Mouse (Mus musculus): Measurements from ENCODE around the gene 9930104L06Rik. TPM values are rescaled to one million over a fixed set of nuclear protein-coding genes. Genes with fewer than 3 reads are reported as not detected.

Gene 9930104L06Rik
- polyA plus RNA-seq, 1 experiment, result 3.9 TPM

DNA sequence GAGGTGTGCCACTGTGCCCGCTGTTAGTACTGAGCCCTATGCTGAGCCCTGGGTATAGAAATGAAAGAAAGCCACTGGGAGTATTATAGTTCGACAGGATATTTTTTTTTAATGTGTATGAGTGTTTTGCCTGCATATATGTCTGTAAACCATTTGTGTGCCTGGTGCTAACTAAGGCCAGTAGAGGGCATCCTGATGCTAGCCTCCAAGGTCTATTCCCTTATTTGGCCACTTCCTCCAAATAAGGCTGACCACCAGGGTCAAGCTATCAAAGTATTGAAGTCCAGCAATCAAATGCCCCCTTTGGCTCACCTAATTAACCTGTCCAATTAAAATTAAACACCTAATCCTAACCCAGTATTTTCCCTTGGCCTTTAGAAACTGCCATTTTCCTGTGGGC lies 8.1 kb downstream of the 9930104L06Rik start:
- no peaks in the 10 kb centered on the region for H3K4me1 ChIP-seq (ENCODE audit: control insufficient read depth, insufficient read depth, insufficient read length, low read length)
- no peak overlapping the region for H3K27ac ChIP-seq (replicated peaks; ENCODE audit: low read depth, low read length)
- H3K4me3 ChIP-seq (ENCODE audit: insufficient read depth, low read depth, low read length), result no peak overlapping the region

DNA sequence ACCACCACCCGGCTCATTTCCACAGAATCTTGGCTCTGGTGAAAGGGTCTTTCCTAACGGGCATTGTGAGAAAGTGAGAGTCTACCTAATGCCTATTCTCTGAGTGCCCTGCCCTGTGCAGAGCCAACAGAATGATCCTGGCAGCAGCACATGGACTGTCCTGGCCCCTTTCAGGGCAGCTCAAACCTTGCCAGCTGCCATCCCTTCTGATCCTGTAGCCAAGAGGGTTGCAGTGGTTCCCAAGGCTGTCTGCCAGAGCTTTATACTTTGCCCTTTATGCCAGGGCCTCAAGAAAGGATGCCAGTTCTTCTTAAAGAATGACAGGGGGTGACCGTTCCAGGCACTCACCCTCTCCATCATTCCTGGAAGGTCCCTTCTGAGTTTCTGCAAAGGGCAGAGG lies 12.6 kb downstream of the 9930104L06Rik start:
- no peaks in the 10 kb centered on the region for H3K4me1 ChIP-seq (ENCODE audit: control insufficient read depth, insufficient read depth, insufficient read length, low read length)
- no peak overlapping the region for H3K27ac ChIP-seq (replicated peaks; ENCODE audit: low read depth, low read length)
- no peak overlapping the region for H3K4me3 ChIP-seq (ENCODE audit: insufficient read depth, low read depth, low read length)

DNA sequence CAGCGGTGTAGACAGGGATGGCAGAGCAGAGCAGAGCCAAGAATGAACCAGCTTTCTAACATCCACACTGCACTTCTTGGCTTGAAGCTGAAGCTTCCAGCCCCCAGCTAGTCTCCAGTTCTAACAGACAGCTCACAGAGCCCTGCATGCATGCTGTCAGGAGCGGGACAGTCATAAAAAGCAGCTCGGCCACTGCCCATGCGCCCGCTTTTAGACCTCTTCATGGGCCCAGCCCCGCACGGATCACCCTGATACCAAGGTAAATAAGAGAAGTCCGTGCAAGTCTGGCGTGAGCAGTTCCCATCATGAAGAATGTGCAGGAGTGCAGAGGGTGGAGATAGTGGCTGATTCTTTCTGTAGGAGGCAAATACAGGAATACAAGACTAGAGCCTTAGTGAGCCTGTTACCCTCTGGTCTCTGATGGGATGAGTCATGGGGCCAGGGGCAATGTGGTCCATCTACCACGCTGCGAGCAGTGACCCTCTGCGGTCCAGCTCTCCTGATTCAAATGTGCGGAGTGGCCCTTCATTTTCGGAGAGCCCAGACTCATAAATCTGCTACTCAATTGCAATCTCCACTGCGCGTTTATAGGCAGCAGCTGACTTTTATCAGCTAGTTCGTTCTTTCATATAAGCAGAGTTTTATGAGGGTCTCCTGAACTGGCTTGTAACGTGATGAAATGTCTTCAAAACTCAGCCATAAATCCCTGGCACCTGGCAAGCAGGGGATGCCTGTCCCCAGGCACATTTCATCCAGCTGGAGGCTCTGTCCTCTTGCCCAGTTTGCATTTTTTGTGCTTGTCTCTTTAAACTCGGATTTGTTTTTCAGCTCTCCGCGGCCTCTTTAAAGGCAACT lies 13.6 kb downstream of the 9930104L06Rik start:
- Histone ChIP-seq H3K4me3 (ENCODE audit: insufficient read depth, low read depth, low read length) (no peak overlapping the region), H3K4me1 (ENCODE audit: control insufficient read depth, insufficient read depth, insufficient read length, low read length) (no peaks in the 10 kb centered on the region), H3K27ac (replicated peaks; ENCODE audit: low read depth, low read length) (no peak overlapping the region)

DNA sequence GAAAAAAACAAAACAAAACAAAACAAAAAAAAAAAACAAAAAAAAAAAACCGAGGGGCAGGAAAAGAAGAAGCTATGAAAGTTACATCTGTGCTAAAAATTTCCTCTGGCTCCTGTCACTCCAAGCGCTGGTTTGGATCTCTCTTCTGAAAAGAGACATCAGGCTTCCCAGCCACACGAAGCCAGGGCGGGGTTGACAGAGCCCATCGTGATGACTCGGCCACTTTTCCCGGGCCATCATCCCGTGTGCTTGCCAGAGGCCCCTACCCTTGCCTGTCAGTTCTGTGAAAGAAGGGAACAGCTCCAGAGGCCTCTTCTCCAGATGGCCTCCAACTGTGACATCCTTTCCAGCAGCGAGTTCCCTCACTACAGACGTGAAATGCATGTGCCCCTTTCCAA lies 14.2 kb downstream of the 9930104L06Rik start:
- H3K4me3 ChIP-seq (ENCODE audit: insufficient read depth, low read depth, low read length), result no peak overlapping the region
- no peak overlapping the region for H3K27ac ChIP-seq (replicated peaks; ENCODE audit: low read depth, low read length)
- no peaks in the 10 kb centered on the region for H3K4me1 ChIP-seq (ENCODE audit: control insufficient read depth, insufficient read depth, insufficient read length, low read length)

DNA sequence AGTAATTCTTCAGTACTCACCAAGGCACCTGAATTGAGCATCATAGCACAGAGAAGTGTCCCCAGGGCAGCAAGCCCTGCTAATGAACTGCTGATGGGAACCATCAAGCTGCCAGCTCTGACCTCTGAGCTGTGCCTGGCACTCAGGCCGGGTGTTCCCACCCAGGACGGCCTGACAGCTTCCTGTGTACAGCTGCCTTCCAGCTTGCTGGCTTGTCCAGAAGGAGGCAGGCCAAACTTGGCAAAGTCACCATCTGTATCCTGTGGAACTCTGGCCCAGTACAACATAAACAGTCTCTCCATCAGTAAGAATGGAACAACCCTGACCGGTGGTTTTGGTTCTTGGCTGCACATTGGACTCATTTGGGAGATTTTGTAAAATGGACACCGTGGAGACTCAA lies 16.7 kb downstream of the 9930104L06Rik start:
- H3K4me1 ChIP-seq (ENCODE audit: control insufficient read depth, insufficient read depth, insufficient read length, low read length), result no peaks in the 10 kb centered on the region
- no peak overlapping the region for H3K4me3 ChIP-seq (ENCODE audit: insufficient read depth, low read depth, low read length)
- H3K27ac ChIP-seq (replicated peaks; ENCODE audit: low read depth, low read length), result no peak overlapping the region

DNA sequence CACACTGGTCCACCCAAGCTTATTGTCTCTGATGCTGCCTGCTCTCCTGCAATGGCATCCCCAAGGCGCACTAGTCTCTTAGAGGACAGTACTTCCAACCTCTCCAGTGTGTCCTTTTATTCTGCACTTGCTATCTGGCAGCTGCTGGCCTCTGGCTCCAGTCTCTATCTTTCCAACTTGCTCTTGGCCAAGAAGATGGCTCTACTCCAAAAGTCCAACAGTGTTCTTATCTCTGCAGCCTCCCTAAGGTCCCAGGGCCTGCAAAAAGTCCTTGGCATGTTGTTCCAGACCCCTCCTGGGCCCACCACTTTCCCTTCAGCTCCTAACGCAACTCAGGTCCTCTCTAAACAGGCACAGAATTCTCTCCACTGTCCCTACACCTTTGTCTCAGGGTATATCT lies 20.4 kb downstream of the 9930104L06Rik start:
- no peak overlapping the region for H3K4me3 ChIP-seq (ENCODE audit: insufficient read depth, low read depth, low read length)

DNA sequence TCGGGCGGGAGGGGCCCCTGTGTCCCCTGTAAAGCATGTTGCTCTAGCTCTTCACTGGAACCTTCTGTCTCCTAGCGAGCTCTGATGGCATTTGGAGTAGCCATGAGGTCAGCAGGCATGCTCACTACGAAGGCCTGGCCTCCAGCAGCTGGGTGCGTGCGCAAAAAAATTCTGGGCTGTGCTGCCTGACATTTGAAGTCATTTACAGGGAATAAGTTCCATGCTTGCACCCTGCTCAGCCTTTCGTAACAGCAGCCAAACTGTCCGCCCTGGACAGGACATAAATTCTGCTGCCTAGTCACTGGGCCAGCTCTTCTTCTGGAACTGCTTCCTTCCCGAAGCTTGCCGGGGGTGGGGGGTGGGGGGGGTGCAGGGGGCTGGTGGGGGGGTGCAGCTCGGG lies 22.2 kb downstream of the 9930104L06Rik start:
- Histone ChIP-seq H3K4me1 (ENCODE audit: control insufficient read depth, insufficient read depth, insufficient read length, low read length) (no peaks in the 10 kb centered on the region), H3K27ac (replicated peaks; ENCODE audit: low read depth, low read length) (no peak overlapping the region), H3K4me3 (ENCODE audit: insufficient read depth, low read depth, low read length) (no peak overlapping the region)

More for the DNA sequence above, 20.4 kb downstream of the 9930104L06Rik start:
- no peaks in the 10 kb centered on the region for H3K4me1 ChIP-seq (ENCODE audit: control insufficient read depth, insufficient read depth, insufficient read length, low read length)
- no peak overlapping the region for H3K27ac ChIP-seq (replicated peaks; ENCODE audit: low read depth, low read length)

DNA sequence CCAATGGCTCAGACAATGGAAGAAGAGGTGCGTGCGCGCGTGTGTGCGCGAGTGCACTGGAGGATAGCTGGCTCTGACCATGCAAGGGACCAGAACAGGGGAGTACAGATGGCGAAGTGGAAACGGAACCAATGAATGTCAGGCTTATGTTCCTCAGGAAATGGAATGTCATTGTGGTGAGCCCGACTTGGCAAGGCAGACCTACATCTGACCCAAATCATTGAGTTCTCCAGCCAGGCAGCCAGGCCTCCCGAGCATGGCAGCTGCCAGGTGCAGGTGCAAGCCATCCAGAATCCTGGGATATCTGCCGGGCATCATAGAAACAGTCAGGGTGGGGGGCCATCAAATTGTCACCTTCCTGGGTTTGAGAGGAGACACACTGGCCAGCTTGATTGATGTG lies 24.1 kb downstream of the 9930104L06Rik start:
- Histone ChIP-seq H3K27ac (replicated peaks; ENCODE audit: low read depth, low read length) (no peak overlapping the region), H3K4me3 (ENCODE audit: insufficient read depth, low read depth, low read length) (no peak overlapping the region), H3K4me1 (ENCODE audit: control insufficient read depth, insufficient read depth, insufficient read length, low read length) (no peaks in the 10 kb centered on the region)

DNA sequence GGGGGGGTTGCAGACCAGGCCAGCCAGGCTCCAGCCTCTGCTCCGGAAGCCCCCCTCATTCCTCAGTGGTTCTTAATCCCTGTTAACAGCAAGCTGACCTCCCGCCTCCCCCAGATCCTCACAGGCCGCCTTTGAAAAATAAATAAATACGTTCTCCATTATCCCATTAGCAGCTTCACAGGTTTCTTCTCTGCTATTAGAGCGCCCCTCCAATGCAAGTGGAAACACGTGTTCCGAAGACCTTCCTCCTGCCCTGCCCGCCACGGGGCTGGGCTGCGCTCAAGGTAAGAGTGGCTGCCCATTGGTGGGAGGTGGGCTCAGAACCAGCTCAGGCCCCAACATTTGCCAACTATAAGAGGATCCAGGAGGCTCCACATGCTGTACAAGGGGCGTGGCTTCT lies 25.7 kb downstream of the 9930104L06Rik start:
- Histone ChIP-seq H3K4me3 (ENCODE audit: insufficient read depth, low read depth, low read length) (no peak overlapping the region), H3K4me1 (ENCODE audit: control insufficient read depth, insufficient read depth, insufficient read length, low read length) (no peaks in the 10 kb centered on the region), H3K27ac (replicated peaks; ENCODE audit: low read depth, low read length) (no peak overlapping the region)

DNA sequence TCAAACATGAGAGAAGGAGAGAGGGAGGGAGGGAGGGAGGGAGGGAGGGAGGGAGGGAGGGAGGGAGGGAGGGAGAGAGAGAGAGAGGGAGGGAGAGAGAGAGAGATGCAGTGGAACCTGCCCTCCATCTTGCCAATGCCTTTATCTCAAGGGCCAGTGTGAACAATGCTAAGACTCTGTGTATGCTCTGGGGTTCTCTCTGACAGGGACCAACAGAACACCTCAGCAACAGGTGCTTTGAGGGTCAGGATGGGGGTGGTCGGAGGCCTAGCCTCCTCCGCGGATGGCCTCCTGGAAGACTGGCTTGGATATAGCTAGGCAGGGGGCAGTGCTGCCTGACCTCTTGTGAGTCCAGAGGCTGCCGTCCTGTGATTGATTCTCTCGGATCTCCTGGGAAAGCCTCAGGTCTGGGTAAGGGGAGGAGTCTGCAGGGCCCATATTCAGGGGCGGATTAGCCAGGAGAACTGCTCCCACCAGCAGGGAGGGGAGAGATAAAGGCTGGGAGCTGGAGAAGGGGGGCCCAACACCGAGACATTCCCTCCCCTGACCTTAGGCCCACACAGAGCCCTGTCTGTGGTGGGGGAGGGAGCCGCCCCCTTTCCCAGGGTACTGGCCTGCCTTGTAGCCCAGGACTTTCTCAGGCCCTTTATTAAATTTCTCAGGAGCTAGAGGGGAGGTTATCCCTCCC lies 28.2 kb downstream of the 9930104L06Rik start:
- Histone ChIP-seq H3K4me1 (ENCODE audit: control insufficient read depth, insufficient read depth, insufficient read length, low read length) (no peaks in the 10 kb centered on the region), H3K4me3 (ENCODE audit: insufficient read depth, low read depth, low read length) (no peak overlapping the region), H3K27ac (replicated peaks; ENCODE audit: low read depth, low read length) (no peak overlapping the region)

DNA sequence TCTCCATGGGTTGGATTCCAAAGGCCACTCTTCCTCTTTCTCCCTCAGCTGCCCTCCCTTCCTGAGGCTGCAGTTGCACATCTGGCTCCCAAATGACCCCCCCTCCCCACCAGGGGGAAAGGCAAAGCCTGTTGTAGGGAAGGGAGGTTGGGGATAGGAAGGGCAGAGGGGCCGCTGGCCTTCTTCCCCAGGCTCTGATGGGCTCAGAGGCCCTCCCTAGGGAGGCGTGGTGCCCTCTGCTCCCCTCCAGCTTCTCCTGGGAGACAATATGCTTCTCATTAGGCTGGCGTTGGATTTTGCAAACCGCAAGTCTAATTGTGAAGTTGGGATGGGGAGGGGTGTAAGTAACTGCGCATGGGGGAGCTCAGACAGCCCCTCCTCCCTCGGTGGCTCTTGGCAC lies 31.9 kb downstream of the 9930104L06Rik start:
- H3K4me3 ChIP-seq (ENCODE audit: insufficient read depth, low read depth, low read length), result no peak overlapping the region
- no peak overlapping the region for H3K27ac ChIP-seq (replicated peaks; ENCODE audit: low read depth, low read length)
- H3K4me1 ChIP-seq (ENCODE audit: control insufficient read depth, insufficient read depth, insufficient read length, low read length), result no peaks in the 10 kb centered on the region

DNA sequence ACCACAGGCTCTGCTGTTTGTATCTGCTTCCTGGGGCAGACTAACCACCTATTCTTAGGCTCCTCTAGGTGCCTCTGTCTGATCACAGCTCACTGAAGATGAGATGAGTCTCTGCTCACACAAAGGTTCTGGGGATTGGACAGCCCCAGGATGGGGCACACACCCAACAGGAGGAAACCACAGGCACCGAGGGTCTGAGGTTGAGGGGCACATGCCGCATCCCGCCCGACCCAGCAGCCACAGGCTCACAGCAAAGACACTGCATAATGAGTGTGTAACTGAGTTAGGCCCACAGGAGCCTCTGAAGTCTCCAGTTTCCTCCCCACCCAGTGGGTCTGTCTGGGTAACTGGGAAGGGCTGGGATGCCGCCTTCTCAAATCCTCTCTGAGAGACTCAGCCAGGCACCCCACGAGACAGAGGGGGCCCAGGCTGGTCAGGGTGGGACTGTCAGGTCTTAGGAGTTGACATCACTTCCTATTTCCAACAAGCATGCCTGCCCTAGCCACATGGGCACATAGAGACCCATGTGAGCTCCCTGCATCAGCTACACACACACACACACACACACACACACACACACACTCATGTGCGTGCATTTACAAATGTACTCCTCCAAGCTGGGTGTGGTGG lies 32.5 kb downstream of the 9930104L06Rik start:
- no peaks in the 10 kb centered on the region for H3K4me1 ChIP-seq (ENCODE audit: control insufficient read depth, insufficient read depth, insufficient read length, low read length)
- no peak overlapping the region for H3K4me3 ChIP-seq (ENCODE audit: insufficient read depth, low read depth, low read length)
- no peak overlapping the region for H3K27ac ChIP-seq (replicated peaks; ENCODE audit: low read depth, low read length)

DNA sequence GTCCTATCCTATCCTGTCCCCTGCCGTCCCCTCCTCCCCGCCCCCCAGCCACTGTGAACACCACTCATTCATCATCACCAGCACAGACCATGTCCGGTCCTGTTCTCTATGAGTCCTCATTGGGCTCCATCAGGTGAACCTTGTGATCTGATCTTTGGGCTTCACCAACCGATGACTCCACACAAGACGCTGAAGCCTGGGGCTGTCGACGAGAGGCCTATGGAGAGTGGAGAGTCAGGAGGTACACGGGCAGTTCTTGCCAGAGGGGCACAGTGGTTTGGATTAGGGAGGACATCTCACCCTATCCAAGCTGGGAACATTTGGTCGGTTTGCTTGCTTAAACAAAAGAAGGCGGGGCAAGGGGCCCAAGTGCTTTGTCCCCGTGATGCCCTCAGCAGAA lies 33.3 kb downstream of the 9930104L06Rik start:
- Histone ChIP-seq H3K27ac (replicated peaks; ENCODE audit: low read depth, low read length) (no peak overlapping the region), H3K4me1 (ENCODE audit: control insufficient read depth, insufficient read depth, insufficient read length, low read length) (no peaks in the 10 kb centered on the region)

DNA sequence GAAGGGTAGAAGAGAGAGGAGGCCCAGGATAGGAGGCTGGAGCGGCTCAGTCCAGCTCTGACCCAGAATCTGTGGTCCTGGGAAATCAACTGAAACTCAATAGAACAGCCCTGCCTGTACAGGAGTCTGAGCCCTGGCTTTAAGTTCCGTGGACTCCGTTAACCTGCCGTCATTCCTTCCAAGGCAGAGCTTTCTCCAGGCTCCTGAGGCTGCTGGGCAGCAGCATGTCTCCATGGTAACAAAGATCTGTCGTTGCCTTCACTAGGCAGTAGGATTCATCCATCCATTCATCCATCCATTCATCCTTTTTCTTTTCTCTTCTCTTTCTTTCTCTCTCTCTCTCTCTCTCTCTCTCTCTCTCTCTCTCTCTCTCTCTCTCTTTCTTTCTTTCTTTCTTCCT lies 33.8 kb downstream of the 9930104L06Rik start:
- no peak overlapping the region for H3K4me3 ChIP-seq (ENCODE audit: insufficient read depth, low read depth, low read length)
- H3K27ac ChIP-seq (replicated peaks; ENCODE audit: low read depth, low read length), result no peak overlapping the region
- H3K4me1 ChIP-seq (ENCODE audit: control insufficient read depth, insufficient read depth, insufficient read length, low read length), result no peaks in the 10 kb centered on the region

More for the DNA sequence above, 33.3 kb downstream of the 9930104L06Rik start:
- H3K4me3 ChIP-seq (ENCODE audit: insufficient read depth, low read depth, low read length), result no peak overlapping the region

DNA sequence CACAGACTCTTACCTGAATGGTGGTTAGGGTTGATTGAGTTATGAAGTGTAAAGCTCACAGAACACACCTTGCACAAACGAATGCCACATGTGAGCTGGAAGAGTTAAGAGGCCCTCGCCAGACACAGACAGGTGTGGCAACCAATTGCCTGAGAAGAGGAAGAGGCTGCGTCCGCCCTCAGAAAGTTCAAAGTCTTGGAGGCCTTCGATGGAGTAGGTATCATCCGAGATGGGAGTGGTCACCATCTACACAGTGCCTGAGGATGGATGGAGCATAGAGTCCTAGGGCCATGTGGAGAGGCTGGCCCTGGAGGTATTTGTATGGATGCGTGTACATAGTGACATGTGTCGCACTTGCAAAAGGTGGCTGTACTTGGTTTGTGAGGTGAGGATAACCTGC lies 34.2 kb downstream of the 9930104L06Rik start:
- H3K27ac ChIP-seq (replicated peaks; ENCODE audit: low read depth, low read length), result no peak overlapping the region
- no peaks in the 10 kb centered on the region for H3K4me1 ChIP-seq (ENCODE audit: control insufficient read depth, insufficient read depth, insufficient read length, low read length)
- H3K4me3 ChIP-seq (ENCODE audit: insufficient read depth, low read depth, low read length), result no peak overlapping the region

All from brown adipose tissue, adult 24 weeks (tissue).